Mouse (Mus musculus): Measurements from ENCODE around the gene Cabcoco1. TPM values are rescaled to one million over a fixed set of nuclear protein-coding genes. Genes with fewer than 3 reads are reported as not detected.

Cabcoco1 gene
- total RNA-seq, 1 experiment, result not detected

GRCm38 (mm10) chr10:68504586-68505152, 37.0 kb downstream of the Cabcoco1 start:
- Histone ChIP-seq H3K9ac (ENCODE audit: insufficient read depth, low read depth, low read length, poor library complexity, severe bottlenecking) (no peak overlapping the region), H3K9me3 (ENCODE audit: control insufficient read depth, insufficient read depth, low read depth, low read length) (no peaks in the 10 kb centered on the region), H3K4me1 (ENCODE audit: control insufficient read depth in 2 of 2, insufficient read depth in 2 of 2, low read length in 2 of 2, poor library complexity in 1 of 2) (no peaks in the 10 kb centered on the region), H3K36me3 (ENCODE audit: control insufficient read depth, insufficient read depth, low read length, poor library complexity, severe bottlenecking) (no peaks in the 10 kb centered on the region), H3K4me3 (ENCODE audit: insufficient read depth in 1 of 2, low read depth in 1 of 2, low read length in 2 of 2, poor library complexity in 1 of 2, severe bottlenecking in 1 of 2) (no peak overlapping the region), H3K27ac (ENCODE audit: insufficient read depth, low read depth, low read length, poor library complexity, severe bottlenecking) (no peak overlapping the region)
- no peak for DNase-seq (ENCODE audit: low read depth, low spot score)
- in situ Hi-C loops (cut with MboI; ENCODE audit: low sequenced_read_pairs in 2 of 2, unreplicated experiment in 2 of 2), result no loop called here
- TF ChIP-seq MAFK (IDR thresholded peaks at IDR 0.05; ENCODE audit: insufficient read depth, low read depth, low read length) (no peak), ZNF384 (IDR thresholded peaks at IDR 0.05; ENCODE audit: low read depth, low read length) (no peak), ZC3H11A (IDR thresholded peaks at IDR 0.05; ENCODE audit: borderline replicate concordance, low read depth, low read length) (no peak), HCFC1 (IDR thresholded peaks at IDR 0.05; ENCODE audit: borderline replicate concordance, insufficient read depth, low read length) (no peak), CHD2 (IDR thresholded peaks at IDR 0.05; ENCODE audit: low read depth, low read length) (no peak)

GRCm38 (mm10) chr10:68501067-68501466, 40.6 kb downstream of the Cabcoco1 start:
- no peak for DNase-seq (ENCODE audit: low read depth, low spot score)
- Histone ChIP-seq H3K4me1 (ENCODE audit: control insufficient read depth in 2 of 2, insufficient read depth in 2 of 2, low read length in 2 of 2, poor library complexity in 1 of 2) (no peaks in the 10 kb centered on the region), H3K9ac (ENCODE audit: insufficient read depth, low read depth, low read length, poor library complexity, severe bottlenecking) (no peak overlapping the region), H3K4me3 (ENCODE audit: insufficient read depth in 1 of 2, low read depth in 1 of 2, low read length in 2 of 2, poor library complexity in 1 of 2, severe bottlenecking in 1 of 2) (no peak overlapping the region), H3K27ac (ENCODE audit: insufficient read depth, low read depth, low read length, poor library complexity, severe bottlenecking) (no peak overlapping the region), H3K9me3 (ENCODE audit: control insufficient read depth, insufficient read depth, low read depth, low read length) (no peaks in the 10 kb centered on the region), H3K36me3 (ENCODE audit: control insufficient read depth, insufficient read depth, low read length, poor library complexity, severe bottlenecking) (no peaks in the 10 kb centered on the region)
- no peak for TF ChIP-seq ZC3H11A (IDR thresholded peaks at IDR 0.05; ENCODE audit: borderline replicate concordance, low read depth, low read length)
- no peak for TF ChIP-seq ZNF384 (IDR thresholded peaks at IDR 0.05; ENCODE audit: low read depth, low read length)
- no peak for TF ChIP-seq MAFK (IDR thresholded peaks at IDR 0.05; ENCODE audit: insufficient read depth, low read depth, low read length)
- no peak for TF ChIP-seq CHD2 (IDR thresholded peaks at IDR 0.05; ENCODE audit: low read depth, low read length)
- no peak for TF ChIP-seq HCFC1 (IDR thresholded peaks at IDR 0.05; ENCODE audit: borderline replicate concordance, insufficient read depth, low read length)
- in situ Hi-C loops (cut with MboI; ENCODE audit: low sequenced_read_pairs in 2 of 2, unreplicated experiment in 2 of 2), result no loop called here

GRCm38 (mm10) chr10:68495246-68495645, 46.5 kb downstream of the Cabcoco1 start:
- no peak for TF ChIP-seq MAFK (IDR thresholded peaks at IDR 0.05; ENCODE audit: insufficient read depth, low read depth, low read length)
- TF ChIP-seq HCFC1 (IDR thresholded peaks at IDR 0.05; ENCODE audit: borderline replicate concordance, insufficient read depth, low read length), result no peak
- TF ChIP-seq CHD2 (IDR thresholded peaks at IDR 0.05; ENCODE audit: low read depth, low read length), result no peak
- TF ChIP-seq ZC3H11A (IDR thresholded peaks at IDR 0.05; ENCODE audit: borderline replicate concordance, low read depth, low read length), result no peak
- no peak for TF ChIP-seq ZNF384 (IDR thresholded peaks at IDR 0.05; ENCODE audit: low read depth, low read length)
- Histone ChIP-seq H3K27ac (ENCODE audit: insufficient read depth, low read depth, low read length, poor library complexity, severe bottlenecking) (no peak overlapping the region), H3K36me3 (ENCODE audit: control insufficient read depth, insufficient read depth, low read length, poor library complexity, severe bottlenecking) (no peaks in the 10 kb centered on the region), H3K4me1 (ENCODE audit: control insufficient read depth in 2 of 2, insufficient read depth in 2 of 2, low read length in 2 of 2, poor library complexity in 1 of 2) (no peaks in the 10 kb centered on the region), H3K9me3 (ENCODE audit: control insufficient read depth, insufficient read depth, low read depth, low read length) (no peaks in the 10 kb centered on the region), H3K4me3 (ENCODE audit: insufficient read depth in 1 of 2, low read depth in 1 of 2, low read length in 2 of 2, poor library complexity in 1 of 2, severe bottlenecking in 1 of 2) (no peak overlapping the region), H3K9ac (ENCODE audit: insufficient read depth, low read depth, low read length, poor library complexity, severe bottlenecking) (no peak overlapping the region)
- no peak for DNase-seq (ENCODE audit: low read depth, low spot score)
- in situ Hi-C loops (cut with MboI; ENCODE audit: low sequenced_read_pairs in 2 of 2, unreplicated experiment in 2 of 2), result no loop called here

GRCm38 (mm10) chr10:68491557-68491956, 50.1 kb downstream of the Cabcoco1 start:
- no peak overlapping the region for H3K27ac ChIP-seq (ENCODE audit: insufficient read depth, low read depth, low read length, poor library complexity, severe bottlenecking)
- H3K4me3 ChIP-seq (ENCODE audit: insufficient read depth in 1 of 2, low read depth in 1 of 2, low read length in 2 of 2, poor library complexity in 1 of 2, severe bottlenecking in 1 of 2), result no peak overlapping the region
- no peak for DNase-seq (ENCODE audit: low read depth, low spot score)
- H3K9ac ChIP-seq (ENCODE audit: insufficient read depth, low read depth, low read length, poor library complexity, severe bottlenecking), result no peak overlapping the region
- TF ChIP-seq CHD2 (IDR thresholded peaks at IDR 0.05; ENCODE audit: low read depth, low read length) (no peak), MAFK (IDR thresholded peaks at IDR 0.05; ENCODE audit: insufficient read depth, low read depth, low read length) (no peak), ZC3H11A (IDR thresholded peaks at IDR 0.05; ENCODE audit: borderline replicate concordance, low read depth, low read length) (no peak), ZNF384 (IDR thresholded peaks at IDR 0.05; ENCODE audit: low read depth, low read length) (no peak), HCFC1 (IDR thresholded peaks at IDR 0.05; ENCODE audit: borderline replicate concordance, insufficient read depth, low read length) (no peak)
- in situ Hi-C loops (cut with MboI; ENCODE audit: low sequenced_read_pairs in 2 of 2, unreplicated experiment in 2 of 2), result no loop called here
- H3K9me3 ChIP-seq (ENCODE audit: control insufficient read depth, insufficient read depth, low read depth, low read length), result no peaks in the 10 kb centered on the region
- no peaks in the 10 kb centered on the region for H3K36me3 ChIP-seq (ENCODE audit: control insufficient read depth, insufficient read depth, low read length, poor library complexity, severe bottlenecking)
- no peaks in the 10 kb centered on the region for H3K4me1 ChIP-seq (ENCODE audit: control insufficient read depth in 2 of 2, insufficient read depth in 2 of 2, low read length in 2 of 2, poor library complexity in 1 of 2)
